Mouse (Mus musculus): ENCODE results near the gene Itga5.

DNA sequence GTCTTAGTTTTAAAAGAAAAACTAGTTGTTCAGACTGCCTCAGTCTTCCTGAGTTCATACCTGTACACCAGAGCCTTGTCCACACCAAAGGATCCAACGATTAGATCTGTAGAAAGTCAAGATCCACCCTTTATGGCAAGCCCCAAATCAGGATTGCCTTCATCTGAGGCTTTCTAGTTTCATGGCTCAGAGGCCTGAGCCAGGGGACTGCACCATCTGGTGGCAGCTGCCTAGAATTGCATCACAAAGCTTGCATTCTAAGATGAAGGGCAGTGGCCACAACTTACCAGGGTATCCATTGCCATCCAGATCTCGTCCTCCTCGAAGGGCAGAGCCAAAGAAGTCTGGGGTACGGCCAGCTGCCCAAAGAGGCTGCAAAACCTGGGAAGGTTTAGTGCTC lies 13.7 kb downstream of the Itga5 start:
- TF ChIP-seq CTCF (IDR thresholded peaks at IDR 0.05; ENCODE audit: low read depth) (peak; percentile 91), EP300 (optimal IDR thresholded peaks at IDR 0.05) (no peak)

Measured in stomach, postnatal 0 days (tissue).